Mouse (Mus musculus) midbrain, postnatal 0 days (tissue): ENCODE measurements around the gene Scn4b. TPM values are rescaled to one million over a fixed set of nuclear protein-coding genes. Genes with fewer than 3 reads are reported as not detected.

ENCODE experiments used
- ATAC-seq: fragments of 200-750 bp; cut with Nextera tagmentation; 2 replicates; pipeline ENCODE4 v1.8.0; 2017; ENCODE audit warnings: moderate number of reproducible peaks, mild to moderate bottlenecking, moderate TSS enrichment, moderate library complexity; ENCODE audit not compliant: low FRiP score
- DNase-seq: peaks from one replicate; pipeline ENCODE4 v3.0.0-alpha.2; 2015; ENCODE audit warnings: low spot score
- H3K27ac ChIP-seq: fragments of 300-500 bp; sonication (generic); 2 replicates; pipeline ENCODE4 v1.5.1; 2014; ENCODE audit warnings: low read depth, mild to moderate bottlenecking, low read length, mixed read lengths
- H3K27me3 ChIP-seq: fragments of 300-500 bp; sonication (generic); 2 replicates; pipeline ENCODE4 v1.6.1; 2014; ENCODE audit warnings: low read length, control low read depth, mixed read lengths; ENCODE audit not compliant: insufficient read depth
- H3K36me3 ChIP-seq: fragments of 300-500 bp; sonication (generic); 2 replicates; pipeline ENCODE4 v1.6.1; 2014; ENCODE audit warnings: low read length, control low read depth, mixed read lengths; ENCODE audit not compliant: insufficient read depth
- H3K4me1 ChIP-seq: fragments of 300-500 bp; sonication (generic); 2 replicates; pipeline ENCODE4 v1.6.1; 2014; ENCODE audit warnings: mild to moderate bottlenecking, control low read depth, antibody characterized with exemption, low read length, mixed read lengths; ENCODE audit not compliant: insufficient read depth
- H3K4me2 ChIP-seq: fragments of 300-500 bp; sonication (generic); 2 replicates; pipeline ENCODE4 v1.6.1; 2014; ENCODE audit warnings: low read depth, mild to moderate bottlenecking, low read length, mixed read lengths; ENCODE audit not compliant: poor library complexity, severe bottlenecking
- H3K4me3 ChIP-seq: fragments of 300-500 bp; sonication (generic); 2 replicates; pipeline ENCODE4 v1.5.1; 2014; ENCODE audit warnings: low read depth, mild to moderate bottlenecking, low read length, moderate library complexity
- H3K9ac ChIP-seq: fragments of 300-500 bp; sonication (generic); replicated peaks from 2 replicates; pipeline ENCODE4 v1.6.1; 2014; ENCODE audit warnings: mild to moderate bottlenecking, low read length, moderate library complexity, mixed read lengths; ENCODE audit not compliant: poor library complexity, severe bottlenecking
- H3K9me3 ChIP-seq: fragments of 300-500 bp; sonication (generic); 2 replicates; pipeline ENCODE4 v1.6.1; 2016; ENCODE audit warnings: low read length, control low read depth
- CTCF ChIP-seq: IDR thresholded peaks from 2 replicates; pipeline ENCODE4 v1.5.1; 2016; ENCODE audit warnings: antibody characterized with exemption, mild to moderate bottlenecking
- WGBS: fragments of 180-500 bp; shearing (Covaris S2); extraction: QIAGEN DNeasy Blood & Tissue Kit; methylation state at CpG from one replicate; pipeline ENCODE4 v1.1.7; 2014; 5-methylcytosine and 5-hydroxymethylcytosine counted together
- polyA plus RNA-seq: library from polyadenylated mRNA; unstranded; fragments of >200 nt; fragmentation: Nextera tagmentation; extraction: Ambion mirVana; gene quantifications from 2 replicates; pipeline ENCODE4 v1.2.1, GENCODE M21; 2015
- total RNA-seq: library from RNA; depleted of rRNA; stranded (reverse); fragments of >200 nt; gene quantifications from 2 replicates; pipeline ENCODE4 v1.2.3, GENCODE M21; 2014

Scn4b gene
- total and polyA plus RNA-seq, 2 experiments from 2014 or later = 0.31 to 0.93 TPM

DNA sequence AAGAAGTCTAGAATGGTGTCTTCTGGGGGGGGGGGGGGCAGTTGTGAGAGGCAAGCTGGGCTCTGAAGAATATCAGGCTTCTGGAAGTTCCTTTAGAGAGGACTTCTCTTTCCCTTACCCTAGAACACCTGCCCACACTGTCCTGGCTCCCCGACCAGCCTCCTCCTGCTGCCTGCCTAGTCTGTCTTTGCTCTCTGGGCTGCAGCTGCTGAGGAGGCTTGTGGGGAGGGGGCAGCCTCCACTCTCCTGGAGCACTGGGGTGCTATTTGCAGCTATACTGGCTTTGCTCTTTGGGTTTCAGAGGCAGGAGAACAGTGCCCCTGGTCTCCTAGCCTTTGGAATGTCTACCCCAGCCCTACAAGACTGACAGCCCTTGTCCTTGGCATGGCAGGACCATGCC is 12.7 kb downstream of the Scn4b start:
- Histone ChIP-seq H3K36me3 (no peaks in the 10 kb centered on the region), H3K9me3 (no peaks in the 10 kb centered on the region), H3K4me2 (no peak overlapping the region), H3K9ac (no peak overlapping the region), H3K27ac (no peak overlapping the region), H3K4me3 (no peak overlapping the region), H3K27me3 (peaks cover 16% of the 10 kb centered on the region; the same call in 1 of the 2 replicates), H3K4me1 (no peaks in the 10 kb centered on the region)
- TF ChIP-seq CTCF = no peak
- WGBS = 67% methylated on average over 1 of the region's 1 CpGs
- DNase-seq = no peak
- ATAC-seq = no peak

DNA sequence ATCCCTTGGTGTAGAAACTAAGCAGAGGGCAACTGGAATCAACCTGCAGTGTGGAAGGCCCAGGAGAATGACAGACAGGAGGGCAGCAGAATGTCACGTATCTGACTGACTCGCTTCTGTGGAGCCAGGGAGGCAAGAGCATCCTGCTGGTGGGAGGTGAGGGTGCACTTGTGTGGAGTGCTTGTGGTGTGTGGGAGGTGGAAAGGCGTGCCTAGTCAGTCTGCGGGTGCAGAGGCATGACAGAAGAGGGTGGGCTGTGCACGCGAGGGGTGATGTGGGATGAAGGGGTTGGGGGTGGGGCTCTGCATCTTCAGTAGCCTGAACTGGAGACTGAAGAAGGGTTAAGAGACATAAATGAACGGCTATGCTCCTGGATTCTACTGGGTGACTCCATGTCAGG is 15.2 kb downstream of the Scn4b start:
- no peaks in the 10 kb centered on the region for H3K36me3 ChIP-seq
- no peak for DNase-seq
- H3K27ac ChIP-seq = no peak overlapping the region
- no peaks in the 10 kb centered on the region for H3K4me1 ChIP-seq
- 0 out of 2 replicates have a peak, but pooled peaks cover 12% of the 10 kb centered on the region for H3K27me3 ChIP-seq
- no peak for TF ChIP-seq CTCF
- H3K4me2 ChIP-seq = no peak overlapping the region
- H3K9me3 ChIP-seq = no peaks in the 10 kb centered on the region
- WGBS = 77% methylated on average over 7 of the region's 7 CpGs
- H3K9ac ChIP-seq = no peak overlapping the region
- ATAC-seq = no peak
- H3K4me3 ChIP-seq = no peak overlapping the region

DNA sequence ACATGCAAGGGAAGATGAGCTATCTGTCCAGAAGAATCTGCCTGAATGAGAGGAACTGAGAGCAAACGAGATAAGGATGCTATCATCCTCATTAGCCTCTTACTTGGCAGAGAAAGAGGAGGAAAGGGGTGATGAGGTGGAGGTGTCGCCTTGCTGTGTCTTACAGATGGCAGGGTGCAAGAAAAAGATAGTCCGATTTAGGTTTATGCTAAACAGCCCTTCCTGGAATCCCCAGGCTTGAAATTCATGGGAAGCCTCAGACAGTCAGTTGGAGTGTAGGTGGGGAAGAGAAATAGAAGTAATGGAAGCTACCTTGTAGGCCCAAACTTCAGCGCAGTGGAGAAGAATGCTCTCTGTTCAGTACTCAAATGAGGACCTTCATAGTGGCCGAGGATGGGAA is 29.7 kb downstream of the Scn4b start:
- Histone ChIP-seq H3K27me3 (no peaks in the 10 kb centered on the region), H3K4me3 (no peak overlapping the region), H3K9me3 (no peaks in the 10 kb centered on the region), H3K4me2 (no peak overlapping the region), H3K27ac (no peak overlapping the region), H3K36me3 (no peaks in the 10 kb centered on the region), H3K4me1 (no peaks in the 10 kb centered on the region), H3K9ac (no peak overlapping the region)
- ATAC-seq (no peak), DNase-seq (no peak)
- 80% methylated on average over 5 of the region's 5 CpGs for WGBS
- no peak for TF ChIP-seq CTCF

DNA sequence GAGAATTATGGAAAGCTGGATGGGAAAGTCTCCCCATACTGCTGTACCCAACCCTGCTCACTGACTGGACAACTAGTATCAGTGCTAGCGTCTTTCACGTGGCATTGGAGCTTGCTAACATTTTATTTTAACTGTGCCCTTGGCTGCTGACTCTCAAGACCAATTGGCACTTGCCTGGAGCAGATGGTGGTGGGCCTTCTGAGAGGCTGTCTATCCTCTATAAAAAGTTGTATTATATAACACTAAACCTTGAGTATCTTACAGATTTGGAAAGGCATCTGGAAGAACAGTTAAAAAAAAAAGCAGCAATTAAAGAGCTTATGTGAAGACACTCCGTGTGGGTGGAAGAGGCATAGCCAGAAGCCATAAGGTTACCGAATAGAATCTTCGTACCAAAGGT is 32.0 kb downstream of the Scn4b start:
- 91% methylated on average over 5 of the region's 5 CpGs for WGBS
- Histone ChIP-seq H3K4me3 (no peak overlapping the region), H3K9ac (no peak overlapping the region), H3K27ac (no peak overlapping the region), H3K9me3 (no peaks in the 10 kb centered on the region), H3K4me1 (no peaks in the 10 kb centered on the region), H3K27me3 (no peaks in the 10 kb centered on the region), H3K4me2 (no peak overlapping the region), H3K36me3 (no peaks in the 10 kb centered on the region)
- ATAC-seq (no peak), DNase-seq (no peak)
- no peak for TF ChIP-seq CTCF

DNA sequence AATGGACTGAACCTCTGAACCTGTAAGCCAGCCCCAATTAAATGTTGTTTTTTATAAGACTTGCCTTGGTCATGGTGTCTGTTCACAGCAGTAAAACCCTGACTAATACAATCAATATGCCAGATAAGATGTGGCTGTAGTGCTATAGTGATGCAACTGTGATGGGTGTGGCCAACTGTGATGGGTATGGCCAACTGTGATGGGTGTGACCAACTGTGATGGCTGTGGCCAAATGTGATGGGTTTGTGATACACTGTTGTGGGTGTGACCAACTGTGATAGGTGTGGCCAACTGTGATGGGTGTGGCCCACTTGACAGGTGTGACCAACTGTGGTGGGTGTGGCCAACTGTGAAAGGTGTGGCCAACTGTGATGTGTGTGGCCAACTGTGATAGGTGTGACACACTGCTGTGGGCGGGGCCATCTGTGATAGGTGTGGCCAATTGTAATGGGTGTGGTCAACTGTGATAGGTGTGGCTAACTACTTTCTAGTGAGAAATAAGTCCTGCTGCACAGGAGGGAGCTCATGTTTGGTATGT is 32.9 kb downstream of the Scn4b start:
- DNase-seq (no peak), ATAC-seq (no peak)
- no peak for TF ChIP-seq CTCF

DNA sequence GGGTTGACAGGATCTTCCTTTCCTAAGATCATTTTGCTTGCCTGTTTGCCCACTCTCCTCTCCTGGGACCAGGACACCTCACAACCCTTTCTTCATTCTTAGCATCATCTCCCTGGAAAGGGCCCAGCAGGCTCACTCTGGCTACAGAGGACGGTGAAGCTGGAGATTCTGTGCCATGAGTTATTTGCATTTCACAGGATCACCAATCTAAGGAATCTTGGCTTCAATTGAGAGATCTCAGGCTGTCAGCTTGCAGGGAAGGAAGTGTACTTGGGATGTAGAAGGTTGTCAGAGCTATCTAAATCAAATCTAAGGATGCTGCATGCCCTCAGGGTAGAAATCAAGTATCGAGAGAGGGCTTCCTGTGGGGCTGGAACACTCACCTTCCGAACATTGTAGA is 35.3 kb downstream of the Scn4b start:
- Histone ChIP-seq H3K36me3 (no peaks in the 10 kb centered on the region), H3K9ac (no peak overlapping the region), H3K27me3 (no peaks in the 10 kb centered on the region), H3K9me3 (no peaks in the 10 kb centered on the region), H3K27ac (no peak overlapping the region), H3K4me1 (no peaks in the 10 kb centered on the region), H3K4me2 (no peak overlapping the region), H3K4me3 (no peak overlapping the region)
- 63% methylated on average over 3 of the region's 3 CpGs for WGBS
- DNase-seq (no peak), ATAC-seq (no peak)
- TF ChIP-seq CTCF = no peak

More for the DNA sequence above, 32.9 kb downstream of the Scn4b start:
- WGBS = 64% methylated on average over 1 of the region's 1 CpGs
- Histone ChIP-seq H3K4me2 (no peak overlapping the region), H3K9me3 (no peaks in the 10 kb centered on the region), H3K4me3 (no peak overlapping the region), H3K27ac (no peak overlapping the region), H3K27me3 (no peaks in the 10 kb centered on the region), H3K36me3 (no peaks in the 10 kb centered on the region), H3K4me1 (no peaks in the 10 kb centered on the region), H3K9ac (no peak overlapping the region)
